Mouse (Mus musculus) layer of hippocampus, adult 8-10 months (tissue): ENCODE results near the gene Grsf1. TPM values are rescaled to one million over a fixed set of nuclear protein-coding genes. Genes with fewer than 3 reads are reported as not detected.
A peak's percentile ranks its signal among the peaks of the same experiment; 100 is the strongest.

Experiments
- DNase-seq, 2 experiments: peaks; one replicate each; pipeline ENCODE4 v3.0.0; 2022; ENCODE audit warnings: low spot score in 2 of 2
- total RNA-seq, 4 experiments: library from RNA; stranded (reverse); gene quantifications; 2 replicates each; pipeline ENCODE4 v1.2.4; 2022

Grsf1 gene
- total RNA-seq, 4 experiments from 2014 or later = 90.0 to 103 (median 94.6) TPM

DNA sequence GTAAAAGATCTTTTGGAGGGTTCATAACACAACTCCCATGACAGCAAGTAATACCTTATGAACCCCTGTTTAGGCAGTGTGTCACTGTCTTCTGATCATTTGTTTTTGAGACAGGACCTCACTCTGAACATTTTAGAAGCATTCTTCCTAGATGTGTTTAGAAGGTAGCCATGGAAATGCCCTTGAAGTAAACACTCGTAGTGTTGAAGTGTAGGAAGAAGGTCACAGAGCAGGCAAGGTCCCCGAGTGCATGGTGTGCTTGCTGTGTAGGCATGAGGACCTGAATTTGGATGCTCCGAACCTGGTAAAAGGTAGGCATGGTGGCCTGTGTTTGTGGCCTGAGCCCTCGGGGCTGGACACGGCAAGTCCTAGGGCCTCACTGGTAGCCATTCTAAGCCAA is 44.4 kb downstream of the Grsf1 start:
- peak in 1 of 2 experiments; percentile 1 for DNase-seq

GRCm38 (mm10) chr5:88630883-88631282 is 45.1 kb downstream of the Grsf1 start:
- peak in 1 of 2 experiments; percentile 2 for DNase-seq

DNA sequence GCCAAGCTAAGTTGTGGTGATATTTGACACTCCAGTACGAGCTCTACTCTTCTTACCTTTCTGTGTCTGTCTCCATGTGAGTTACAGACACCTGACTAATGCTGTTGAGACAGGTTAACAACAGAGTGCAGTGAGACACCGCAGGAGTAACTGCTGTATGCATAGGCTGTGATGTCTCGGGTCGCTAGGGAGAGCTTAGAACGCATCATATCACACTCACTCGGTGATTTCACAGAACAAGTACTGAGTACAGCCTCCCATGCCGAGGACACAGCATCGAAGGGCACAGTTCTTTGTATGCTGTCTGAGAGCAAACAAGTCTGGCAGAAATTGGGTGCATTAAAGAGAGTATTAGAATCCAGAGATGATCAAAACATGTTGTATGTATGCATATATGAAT is 46.0 kb downstream of the Grsf1 start:
- peak in 1 of 2 experiments; percentile 1 for DNase-seq

DNA sequence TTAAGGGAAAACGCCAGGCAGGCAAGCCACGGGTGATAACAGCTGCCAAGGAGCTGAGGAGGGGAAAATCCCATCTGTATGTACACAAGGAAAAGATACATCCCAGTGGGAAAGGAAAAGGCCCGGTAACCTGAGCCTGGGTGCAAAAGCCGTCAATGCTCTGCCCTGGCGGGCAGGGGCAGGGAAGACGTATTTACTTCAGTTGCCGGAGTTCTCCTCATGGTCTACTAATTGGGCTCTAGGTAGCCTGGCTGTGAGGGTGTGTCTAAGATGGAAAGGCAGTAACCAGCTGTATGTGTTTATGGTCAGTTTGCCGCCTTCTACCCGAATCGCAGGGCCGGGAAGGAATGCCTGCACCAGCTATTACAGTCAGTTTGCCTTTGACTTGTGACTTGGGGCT is 46.8 kb downstream of the Grsf1 start:
- DNase-seq = peak in 1 of 2 experiments; percentile 1

- DNase-seq = peak in 1 of 2 experiments; percentile 1
These were observed 48.4 kb downstream of the Grsf1 start for GRCm38 (mm10) chr5:88627545-88627944.

- DNase-seq = no peak
These were observed 59.0 kb downstream of the Grsf1 start for GRCm38 (mm10) chr5:88616988-88617387.

GRCm38 (mm10) chr5:88614129-88614528 is 61.8 kb downstream of the Grsf1 start:
- DNase-seq = peak; percentile 21 to 37

Other genes with a start within 250 kb of the Grsf1 start
- gene Ambn, start 220.2 kb downstream of the Grsf1 start, total RNA-seq = not detected
- gene Enam, start 188.2 kb downstream of the Grsf1 start, total RNA-seq = not detected
- gene Jchain, start 148.3 kb downstream of the Grsf1 start, total RNA-seq = under 1 TPM; 0.23 to 0.39 (median 0.32) TPM
- 10 to 100 TPM; 25.4 to 30.3 (median 28.2) TPM for gene Utp3, start 121.7 kb downstream of the Grsf1 start, total RNA-seq
- gene Rufy3, start 111.1 kb downstream of the Grsf1 start, total RNA-seq = 100 to 1,000 TPM; 157 to 193 (median 180) TPM
- gene Mob1b, start 44.7 kb upstream of the Grsf1 start, total RNA-seq = 10 to 100 TPM; 23.3 to 32.6 (median 26.6) TPM
- 10 to 100 TPM; 12.1 to 14.0 (median 12.9) TPM for gene Dck, start 88.8 kb upstream of the Grsf1 start, total RNA-seq
- 100 to 1,000 TPM; 140 to 157 (median 150) TPM for gene Slc4a4, start 210.6 kb upstream of the Grsf1 start, total RNA-seq